Mouse (Mus musculus): Measurements from ENCODE around the gene Focad. TPM values are rescaled to one million over a fixed set of nuclear protein-coding genes. Genes with fewer than 3 reads are reported as not detected.

The Focad gene
- total and polyA plus RNA-seq, 3 experiments, result 9.5 to 15.3 (median 12.7) TPM

DNA sequence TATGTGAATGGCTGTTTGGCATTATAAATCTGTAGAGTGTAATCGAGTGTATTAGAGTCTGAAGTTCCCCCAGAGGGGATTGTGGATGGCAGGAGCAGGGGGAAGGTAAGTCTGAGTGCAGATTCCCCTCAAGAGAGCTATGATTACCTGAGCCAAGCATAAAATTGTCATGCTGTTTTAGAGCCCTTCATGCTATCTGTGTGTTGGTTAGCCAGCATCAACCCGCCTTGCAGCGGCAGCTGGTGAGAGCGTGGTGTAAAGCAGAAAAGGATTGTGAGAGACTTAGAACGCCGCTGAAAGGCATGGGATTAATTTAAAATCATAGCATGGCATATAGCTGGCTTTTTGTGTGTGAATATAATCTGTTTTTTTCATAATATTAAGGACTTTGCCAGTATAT, 63.2 kb downstream of the Focad start:
- no peaks in the 10 kb centered on the region; the same call in 1 of the 2 replicates for H3K36me3 ChIP-seq (ENCODE audit: control insufficient read depth, insufficient read depth, low read length)
- TF ChIP-seq CTCF (IDR thresholded peaks at IDR 0.05), result no peak
- no peak overlapping the region for H3K9ac ChIP-seq (ENCODE audit: low read depth, low read length)
- no peaks in the 10 kb centered on the region; the same call in 1 of the 2 replicates for H3K4me1 ChIP-seq (ENCODE audit: control insufficient read depth, insufficient read depth, low read length)
- H3K4me3 ChIP-seq, result no peak overlapping the region
- H3K27me3 ChIP-seq (ENCODE audit: control insufficient read depth, insufficient read depth, low read length), result no peaks in the 10 kb centered on the region
- no peak for DNase-seq
- WGBS, result 97% methylated on average over 6 of the region's 6 CpGs
- H3K27ac ChIP-seq, result no peak overlapping the region
- H3K79me2 ChIP-seq (replicated peaks; ENCODE audit: control insufficient read depth, insufficient read depth, low read length), result no peaks in the 10 kb centered on the region
- intact Hi-C loops (cut with DNase I), result no loop called here

DNA sequence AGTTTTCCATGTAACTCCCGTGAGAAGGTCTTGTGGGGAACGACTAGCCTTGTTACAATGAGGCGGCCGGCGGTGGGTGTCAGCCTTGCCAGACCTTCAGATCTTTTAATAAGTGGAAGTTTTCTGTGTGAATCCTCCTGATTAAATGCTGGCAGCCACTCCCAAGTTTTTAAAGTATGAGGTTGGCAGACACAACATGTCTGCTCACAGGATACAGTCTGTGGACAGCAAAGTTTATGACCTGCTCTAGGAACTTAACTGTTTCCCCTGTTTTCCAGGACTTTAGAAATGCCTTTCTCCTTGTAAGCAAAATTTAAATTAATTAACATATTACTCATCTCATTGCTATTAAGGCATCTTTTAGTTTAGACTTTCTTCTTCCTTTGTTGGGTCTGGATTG, 64.8 kb downstream of the Focad start:
- intact Hi-C loops (cut with DNase I), result no loop called here
- H3K9ac ChIP-seq (ENCODE audit: low read depth, low read length), result no peak overlapping the region
- H3K4me3 ChIP-seq, result no peak overlapping the region
- no peaks in the 10 kb centered on the region; the same call in 1 of the 2 replicates for H3K36me3 ChIP-seq (ENCODE audit: control insufficient read depth, insufficient read depth, low read length)
- no peak overlapping the region for H3K27ac ChIP-seq
- no peak for DNase-seq
- no peaks in the 10 kb centered on the region; the same call in 1 of the 2 replicates for H3K4me1 ChIP-seq (ENCODE audit: control insufficient read depth, insufficient read depth, low read length)
- no peaks in the 10 kb centered on the region for H3K79me2 ChIP-seq (replicated peaks; ENCODE audit: control insufficient read depth, insufficient read depth, low read length)
- TF ChIP-seq POLR2A (IDR thresholded peaks at IDR 0.05; ENCODE audit: insufficient read depth, low read depth, low read length), result no peak
- no peak for TF ChIP-seq EP300 (IDR thresholded peaks at IDR 0.05; ENCODE audit: insufficient read depth, low read depth, low read length)
- TF ChIP-seq CTCF (IDR thresholded peaks at IDR 0.05), result no peak
- H3K27me3 ChIP-seq (ENCODE audit: control insufficient read depth, insufficient read depth, low read length), result no peaks in the 10 kb centered on the region
- WGBS, result 90% methylated on average over 5 of the region's 5 CpGs

DNA sequence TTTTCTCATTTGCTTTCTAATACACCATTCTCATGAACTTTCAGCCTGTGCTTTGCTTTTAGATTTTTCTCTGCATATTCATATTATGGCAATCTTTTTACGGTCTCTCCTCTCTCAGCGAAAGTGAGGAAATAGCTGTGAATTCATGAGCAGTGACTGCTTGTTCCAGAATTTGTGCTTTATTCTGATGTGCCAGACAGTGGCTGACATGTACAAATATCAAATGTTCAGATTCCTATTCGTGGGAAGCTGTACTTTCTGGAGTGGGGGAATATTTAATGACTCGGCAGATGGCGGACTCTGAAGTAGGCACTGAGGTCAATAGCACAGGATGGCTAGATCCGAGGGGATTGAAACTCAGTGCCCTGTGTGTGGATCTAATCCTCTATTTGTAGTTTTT, 65.3 kb downstream of the Focad start:
- intact Hi-C loops (cut with DNase I), result no loop called here
- no peaks in the 10 kb centered on the region for H3K79me2 ChIP-seq (replicated peaks; ENCODE audit: control insufficient read depth, insufficient read depth, low read length)
- H3K27ac ChIP-seq, result no peak overlapping the region
- H3K27me3 ChIP-seq (ENCODE audit: control insufficient read depth, insufficient read depth, low read length), result no peaks in the 10 kb centered on the region
- DNase-seq, result no peak
- no peak overlapping the region for H3K4me3 ChIP-seq
- TF ChIP-seq EP300 (IDR thresholded peaks at IDR 0.05; ENCODE audit: insufficient read depth, low read depth, low read length) (no peak), POLR2A (IDR thresholded peaks at IDR 0.05; ENCODE audit: insufficient read depth, low read depth, low read length) (no peak), CTCF (IDR thresholded peaks at IDR 0.05) (no peak)
- no peaks in the 10 kb centered on the region for H3K36me3 ChIP-seq (ENCODE audit: control insufficient read depth, insufficient read depth, low read length)
- WGBS, result 77% methylated on average over 6 of the region's 6 CpGs
- no peak overlapping the region for H3K9ac ChIP-seq (ENCODE audit: low read depth, low read length)
- H3K4me1 ChIP-seq (ENCODE audit: control insufficient read depth, insufficient read depth, low read length), result no peaks in the 10 kb centered on the region; the same call in 1 of the 2 replicates

DNA sequence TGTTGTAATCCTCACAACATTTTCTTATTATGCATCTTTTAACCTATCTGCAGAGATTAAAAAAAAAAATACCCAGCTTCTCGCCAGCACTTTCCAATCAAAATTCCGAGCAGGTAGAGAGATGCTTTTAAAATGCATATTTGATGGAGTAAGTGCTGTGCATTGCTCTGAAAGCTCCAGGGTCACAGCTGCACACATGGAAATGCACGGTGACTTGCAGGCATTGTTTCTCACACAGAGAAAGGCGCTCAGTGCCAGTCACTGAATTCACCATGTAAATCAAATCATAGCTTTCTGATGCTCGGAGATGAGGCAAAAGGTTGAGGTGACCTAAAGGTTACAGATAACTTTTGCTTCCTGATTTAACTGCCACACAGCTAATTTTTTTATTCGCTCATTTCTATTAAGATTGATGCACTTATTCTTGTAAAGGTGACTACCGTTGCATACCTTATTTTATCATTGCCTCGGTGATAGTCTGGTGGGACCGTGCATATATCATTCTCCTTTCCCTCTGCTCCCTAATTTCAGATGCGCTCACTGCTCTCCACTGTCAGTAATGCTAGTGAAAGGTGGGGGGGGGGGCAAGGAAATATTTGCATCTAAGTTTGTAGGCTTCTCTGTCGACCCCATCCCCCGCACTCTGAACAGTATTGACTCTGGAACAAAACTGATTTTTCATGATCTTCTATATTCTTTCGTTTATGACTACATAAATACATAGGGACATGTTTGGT, 69.2 kb downstream of the Focad start:
- intact Hi-C loops (cut with DNase I), result no loop called here
- Histone ChIP-seq H3K4me1 (ENCODE audit: control insufficient read depth, insufficient read depth, low read length) (peaks cover 2% of the 10 kb centered on the region), H3K79me2 (replicated peaks; ENCODE audit: control insufficient read depth, insufficient read depth, low read length) (no peaks in the 10 kb centered on the region), H3K36me3 (ENCODE audit: control insufficient read depth, insufficient read depth, low read length) (no peaks in the 10 kb centered on the region; the same call in 1 of the 2 replicates), H3K27ac (no peak overlapping the region), H3K9ac (ENCODE audit: low read depth, low read length) (no peak overlapping the region), H3K4me3 (no peak overlapping the region), H3K27me3 (ENCODE audit: control insufficient read depth, insufficient read depth, low read length) (no peaks in the 10 kb centered on the region)
- TF ChIP-seq EP300 (IDR thresholded peaks at IDR 0.05; ENCODE audit: insufficient read depth, low read depth, low read length) (no peak), CTCF (IDR thresholded peaks at IDR 0.05) (no peak), POLR2A (IDR thresholded peaks at IDR 0.05; ENCODE audit: insufficient read depth, low read depth, low read length) (no peak)
- 90% methylated on average over 13 of the region's 13 CpGs for WGBS
- DNase-seq, result no peak

DNA sequence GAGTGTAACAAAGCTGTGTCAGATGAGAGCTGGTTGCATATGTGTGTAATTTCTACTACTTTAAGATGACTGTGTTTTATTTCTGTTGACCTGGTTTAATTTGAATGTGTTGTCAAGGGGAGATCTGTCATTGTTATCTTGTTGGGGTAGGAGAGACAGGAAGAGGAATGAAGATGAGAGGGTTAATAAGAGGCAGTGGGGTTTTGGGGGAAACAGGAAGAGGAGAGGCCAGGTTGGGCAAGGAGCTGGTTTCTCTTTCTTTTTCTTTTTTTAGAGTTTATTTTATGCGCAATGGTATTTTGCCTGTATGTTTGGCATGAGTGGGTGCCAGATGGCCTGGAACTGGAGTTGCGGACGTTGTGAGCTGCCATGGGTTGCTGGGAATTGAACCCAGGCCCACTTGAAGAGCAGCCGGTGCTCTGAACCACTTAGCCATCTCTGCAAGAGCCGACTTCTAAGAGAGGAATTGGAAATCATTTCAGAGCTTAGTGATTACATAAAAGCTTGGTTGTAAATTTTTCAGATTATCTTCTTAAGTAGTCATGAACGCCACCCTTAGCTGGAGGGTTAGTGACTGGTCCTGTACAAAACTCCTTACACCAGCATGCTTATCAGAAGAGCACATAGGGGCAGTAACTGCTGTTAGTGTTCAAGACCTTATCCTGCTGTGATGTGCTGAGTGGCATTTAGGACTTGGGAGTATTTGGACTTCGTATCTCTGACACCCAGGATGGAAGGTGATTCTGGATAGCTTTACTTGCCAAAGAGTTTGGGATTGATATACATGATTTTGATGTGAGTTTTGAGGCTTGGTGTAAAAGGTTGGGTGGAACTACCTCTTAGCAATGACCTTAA, 72.8 kb downstream of the Focad start:
- 69% methylated on average over 7 of the region's 7 CpGs for WGBS
- Histone ChIP-seq H3K4me3 (no peak overlapping the region), H3K9ac (ENCODE audit: low read depth, low read length) (no peak overlapping the region), H3K36me3 (ENCODE audit: control insufficient read depth, insufficient read depth, low read length) (no peaks in the 10 kb centered on the region; the same call in 1 of the 2 replicates), H3K27ac (no peak overlapping the region), H3K4me1 (ENCODE audit: control insufficient read depth, insufficient read depth, low read length) (peaks cover 4% of the 10 kb centered on the region), H3K79me2 (replicated peaks; ENCODE audit: control insufficient read depth, insufficient read depth, low read length) (no peaks in the 10 kb centered on the region), H3K27me3 (ENCODE audit: control insufficient read depth, insufficient read depth, low read length) (no peaks in the 10 kb centered on the region)
- no peak for DNase-seq
- intact Hi-C loops (cut with DNase I), result no loop called here
- TF ChIP-seq EP300 (IDR thresholded peaks at IDR 0.05; ENCODE audit: insufficient read depth, low read depth, low read length) (no peak), CTCF (IDR thresholded peaks at IDR 0.05) (no peak), POLR2A (IDR thresholded peaks at IDR 0.05; ENCODE audit: insufficient read depth, low read depth, low read length) (no peak)
